Mouse (Mus musculus): ENCODE data around the gene Anapc16. TPM values are rescaled to one million over a fixed set of nuclear protein-coding genes. Genes with fewer than 3 reads are reported as not detected.

The Anapc16 gene
- polyA plus RNA-seq, 1 experiment from 2014 or later: 109 TPM

DNA sequence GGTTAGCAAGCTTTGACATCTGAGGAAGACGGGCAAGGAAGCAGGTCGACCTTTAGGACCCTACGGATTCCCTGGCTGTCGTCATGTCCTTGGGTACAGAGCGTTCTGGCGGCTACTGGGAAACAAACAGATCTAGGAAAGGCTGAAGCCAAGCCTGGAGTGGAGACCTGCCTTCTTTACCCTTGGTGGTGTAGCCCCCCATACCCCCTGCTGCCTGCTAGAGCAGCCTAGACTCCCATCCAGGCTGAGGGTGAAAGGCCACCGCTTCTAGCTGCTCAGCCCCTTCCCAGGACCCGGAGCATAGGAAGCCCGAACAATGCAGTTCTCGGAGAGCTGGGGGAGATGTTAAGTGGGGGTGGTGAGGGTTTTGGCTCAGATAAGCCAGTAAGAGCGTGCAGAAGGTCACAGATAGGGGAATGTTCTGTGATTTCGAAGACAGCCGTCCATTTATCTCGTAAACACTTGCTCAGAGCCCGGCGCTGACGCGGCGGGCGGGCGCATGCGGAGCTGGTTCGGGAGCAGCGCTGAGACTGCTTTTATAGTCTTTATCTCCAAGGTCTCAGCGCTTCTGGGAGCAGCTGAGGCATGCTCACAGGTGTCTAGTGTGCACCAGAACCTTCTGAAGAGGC, 33.0 kb downstream of the Anapc16 start:
- H3K27me3 ChIP-seq: no peaks in the 10 kb centered on the region; the same call in 1 of the 2 replicates

DNA sequence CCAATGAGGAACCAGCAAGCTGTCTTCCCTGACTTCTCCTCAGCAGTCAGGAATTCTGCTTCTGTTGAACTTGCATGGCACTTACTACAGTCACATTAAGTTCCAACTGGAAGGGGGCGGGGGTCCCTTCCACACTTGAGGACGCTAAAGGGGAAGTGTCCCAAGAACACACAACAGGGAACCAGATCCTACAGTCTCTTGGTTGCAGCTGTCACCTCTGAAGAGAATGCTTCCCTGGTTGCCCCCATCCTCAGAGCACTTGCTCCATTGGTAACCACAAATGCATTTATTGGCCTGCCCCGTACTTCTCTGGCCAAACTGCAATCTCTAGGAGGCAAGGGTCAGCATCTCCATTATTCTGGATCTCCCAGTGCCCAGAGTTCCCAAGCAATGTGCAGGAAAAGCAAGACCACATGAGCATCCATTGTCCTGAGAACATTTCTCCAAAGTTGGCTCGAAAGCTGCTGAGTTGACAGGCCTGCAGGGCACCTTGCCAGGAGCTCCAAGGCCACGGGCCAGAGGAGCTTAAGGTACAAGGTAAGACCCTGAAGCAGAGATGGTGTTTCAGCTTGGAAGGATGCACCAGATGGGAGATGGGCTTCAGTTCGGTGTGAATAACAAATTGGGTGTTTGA, 35.5 kb downstream of the Anapc16 start:
- H3K36me3 ChIP-seq: no peaks in the 10 kb centered on the region
- H3K4me2 ChIP-seq: no peak overlapping the region
- no peak overlapping the region for H3K4me3 ChIP-seq
- H3K9ac ChIP-seq: no peak overlapping the region
- no peak overlapping the region for H3K27ac ChIP-seq
- no peaks in the 10 kb centered on the region; the same call in 1 of the 2 replicates for H3K27me3 ChIP-seq
- H3K9me3 ChIP-seq: no peaks in the 10 kb centered on the region
- peaks cover 51% of the 10 kb centered on the region for H3K4me1 ChIP-seq
- WGBS: 66% methylated on average over 6 of the region's 6 CpGs
- ATAC-seq (ENCODE audit: borderline replicate concordance, extremely low read depth, low FRiP score, low TSS enrichment): no peak

More for the DNA sequence above, 33.0 kb downstream of the Anapc16 start:
- H3K27ac ChIP-seq: peak overlapping the region; percentile 83
- H3K4me2 ChIP-seq: peak overlapping the region; percentile 88
- H3K4me3 ChIP-seq: peak overlapping the region; percentile 49
- peaks cover 59% of the 10 kb centered on the region for H3K4me1 ChIP-seq
- peak overlapping the region; percentile 64 for H3K9ac ChIP-seq
- H3K36me3 ChIP-seq: no peaks in the 10 kb centered on the region
- ATAC-seq (ENCODE audit: borderline replicate concordance, extremely low read depth, low FRiP score, low TSS enrichment): no peak; the same call in 1 of the 2 replicates
- 3% methylated on average over 25 of the region's 25 CpGs for WGBS
- H3K9me3 ChIP-seq: no peaks in the 10 kb centered on the region

DNA sequence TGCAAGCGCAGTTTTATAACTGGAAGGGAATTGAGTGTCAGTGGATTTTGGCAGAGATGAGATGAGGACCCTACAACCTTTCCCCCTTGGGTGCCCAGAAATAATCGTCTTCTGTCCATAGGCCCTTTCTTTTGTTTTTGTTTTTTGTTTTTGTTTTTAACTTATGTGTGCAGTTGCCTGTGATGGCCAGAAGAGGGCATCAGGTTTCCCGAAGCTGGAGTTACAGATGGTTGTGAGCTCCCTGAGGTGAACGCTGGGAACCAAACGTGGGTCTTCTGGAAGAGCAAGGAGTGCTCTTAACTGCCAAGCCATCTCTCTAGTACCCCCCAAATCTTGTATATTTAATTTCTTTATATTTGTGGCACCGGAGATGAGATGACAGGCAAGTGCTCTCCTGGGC, 36.2 kb downstream of the Anapc16 start:
- H3K9ac ChIP-seq: no peak overlapping the region
- H3K4me1 ChIP-seq: peaks cover 51% of the 10 kb centered on the region
- no peaks in the 10 kb centered on the region; the same call in 1 of the 2 replicates for H3K27me3 ChIP-seq
- 90% methylated on average over 6 of the region's 6 CpGs for WGBS
- no peak overlapping the region for H3K27ac ChIP-seq
- no peak overlapping the region for H3K4me3 ChIP-seq
- H3K4me2 ChIP-seq: no peak overlapping the region
- H3K9me3 ChIP-seq: no peaks in the 10 kb centered on the region
- ATAC-seq (ENCODE audit: borderline replicate concordance, extremely low read depth, low FRiP score, low TSS enrichment): no peak
- no peaks in the 10 kb centered on the region for H3K36me3 ChIP-seq

DNA sequence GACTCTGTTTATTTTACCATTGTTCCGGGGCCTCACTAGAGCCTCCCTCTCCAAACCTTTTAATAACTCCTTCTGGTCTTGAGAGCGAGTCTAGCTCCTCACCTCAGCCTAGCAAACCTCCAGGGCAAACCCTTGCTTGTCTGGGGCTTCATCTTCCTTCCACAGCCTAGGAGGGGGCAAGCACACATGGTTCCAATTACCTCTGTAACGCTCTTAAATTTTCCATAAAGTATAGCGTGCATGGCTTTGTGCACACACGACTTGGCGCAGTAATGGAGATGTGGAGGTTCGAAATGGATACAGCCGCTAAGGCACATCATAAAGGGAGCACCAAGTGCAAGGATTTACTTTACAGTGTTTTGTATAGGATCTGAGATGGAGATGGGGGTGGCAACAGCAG, 37.1 kb downstream of the Anapc16 start:
- ATAC-seq (ENCODE audit: borderline replicate concordance, extremely low read depth, low FRiP score, low TSS enrichment): no peak
- Histone ChIP-seq H3K9me3 (no peaks in the 10 kb centered on the region), H3K27ac (peak overlapping the region; percentile 54; the same call in 1 of the 2 replicates), H3K9ac (no peak overlapping the region), H3K27me3 (no peaks in the 10 kb centered on the region; the same call in 1 of the 2 replicates), H3K36me3 (no peaks in the 10 kb centered on the region), H3K4me2 (no peak overlapping the region), H3K4me3 (no peak overlapping the region), H3K4me1 (peaks cover 46% of the 10 kb centered on the region)
- 55% methylated on average over 8 of the region's 8 CpGs for WGBS

DNA sequence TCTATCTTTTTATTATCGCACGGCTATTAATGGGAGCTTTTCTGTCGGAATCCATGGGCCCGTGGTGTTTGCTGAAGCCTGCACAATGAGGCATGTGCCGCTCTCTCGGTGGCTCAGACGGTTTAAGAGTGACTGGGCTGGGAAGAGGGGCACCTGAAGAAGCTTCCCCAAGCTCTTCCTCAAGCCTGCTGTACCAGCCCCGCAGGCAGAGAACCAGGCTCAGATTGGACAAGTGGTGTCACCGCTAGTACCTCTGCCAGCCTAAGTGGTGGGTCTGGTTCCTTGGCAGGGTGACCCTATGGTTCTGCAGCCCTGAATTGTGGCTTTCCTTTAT, 37.6 kb downstream of the Anapc16 start:
- no peak overlapping the region for H3K9ac ChIP-seq
- no peaks in the 10 kb centered on the region for H3K36me3 ChIP-seq
- no peaks in the 10 kb centered on the region for H3K9me3 ChIP-seq
- peak overlapping the region; percentile 54 for H3K27ac ChIP-seq
- WGBS: 26% methylated on average over 9 of the region's 9 CpGs
- peak overlapping the region; percentile 48; the same call in 1 of the 2 replicates for H3K4me2 ChIP-seq
- H3K4me3 ChIP-seq: no peak overlapping the region
- no peak for ATAC-seq (ENCODE audit: borderline replicate concordance, extremely low read depth, low FRiP score, low TSS enrichment)
- no peaks in the 10 kb centered on the region for H3K27me3 ChIP-seq
- H3K4me1 ChIP-seq: peaks cover 42% of the 10 kb centered on the region

DNA sequence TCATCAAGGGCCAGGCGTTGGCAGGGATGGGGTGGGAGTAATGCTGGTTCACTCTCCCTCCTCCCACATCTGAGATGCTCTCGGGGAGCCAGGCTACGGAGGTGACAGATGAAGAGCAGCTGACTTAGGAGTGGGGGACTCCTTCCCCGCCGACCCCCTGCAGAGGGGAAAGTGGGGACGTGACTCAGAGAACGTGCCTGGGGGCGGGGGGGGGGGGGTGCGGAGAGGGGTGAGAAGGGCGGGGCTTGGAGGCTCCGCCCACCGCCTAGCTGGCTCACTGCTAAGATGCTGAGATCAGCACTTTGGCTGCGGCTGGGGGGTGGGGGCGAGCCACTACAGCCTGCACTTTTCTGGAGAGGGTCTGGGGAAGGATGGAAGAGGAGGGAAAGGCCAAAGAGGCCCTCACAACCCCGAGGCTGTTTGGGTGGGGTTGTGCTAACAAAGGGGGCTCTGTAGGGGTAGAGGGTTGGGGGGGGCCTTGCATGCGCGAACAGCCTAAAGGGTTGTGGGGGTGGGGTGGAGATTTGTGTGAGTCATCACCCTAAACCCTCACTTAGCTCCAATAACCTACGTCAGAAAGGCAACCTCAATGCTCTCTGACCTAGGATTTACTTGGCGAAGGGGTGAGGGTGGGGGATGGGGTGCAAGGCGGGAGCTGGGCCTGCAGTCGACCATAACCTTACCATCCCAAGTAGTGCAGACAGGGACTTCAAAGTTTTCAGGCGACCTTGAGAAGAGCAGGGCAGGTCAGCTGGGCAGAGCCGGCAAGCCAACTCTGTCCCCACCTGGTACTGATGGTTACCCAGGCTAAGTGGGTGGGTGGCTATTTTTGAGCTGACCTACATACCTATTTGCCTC, 38.2 kb downstream of the Anapc16 start:
- WGBS: 5% methylated on average over 19 of the region's 23 CpGs
- no peak overlapping the region for H3K9ac ChIP-seq
- H3K27ac ChIP-seq: peak overlapping the region; percentile 54
- no peaks in the 10 kb centered on the region for H3K9me3 ChIP-seq
- H3K4me2 ChIP-seq: peak overlapping the region; percentile 48
- H3K27me3 ChIP-seq: no peaks in the 10 kb centered on the region
- H3K4me3 ChIP-seq: 0 out of 2 replicates have a peak overlapping the region, but pooled peaks have one; percentile 2
- peaks cover 36% of the 10 kb centered on the region for H3K4me1 ChIP-seq
- no peaks in the 10 kb centered on the region for H3K36me3 ChIP-seq
- peak; percentile 79 for ATAC-seq (ENCODE audit: borderline replicate concordance, extremely low read depth, low FRiP score, low TSS enrichment)

DNA sequence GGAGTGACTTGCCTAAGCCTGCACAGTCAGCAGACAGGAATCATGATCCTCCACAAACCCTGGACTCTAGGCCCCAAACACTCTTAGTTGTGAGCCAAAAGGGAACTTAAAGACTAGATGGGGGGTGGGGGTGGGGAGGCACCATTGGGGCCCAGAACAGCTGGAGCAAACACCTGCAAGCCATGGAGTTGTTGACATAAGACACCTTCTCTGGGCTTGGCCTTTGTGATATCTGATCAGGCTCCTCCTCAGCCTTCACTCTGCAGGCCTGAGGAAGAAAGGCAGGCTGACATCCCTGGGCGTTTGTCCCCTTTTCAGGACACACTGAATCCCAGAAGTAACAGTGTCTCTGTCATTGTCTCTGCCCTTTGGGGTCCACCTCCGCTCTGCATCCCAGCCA, 39.3 kb downstream of the Anapc16 start:
- ATAC-seq (ENCODE audit: borderline replicate concordance, extremely low read depth, low FRiP score, low TSS enrichment): no peak
- no peaks in the 10 kb centered on the region for H3K36me3 ChIP-seq
- H3K9ac ChIP-seq: no peak overlapping the region
- H3K4me3 ChIP-seq: no peak overlapping the region
- WGBS: 47% methylated on average over 2 of the region's 2 CpGs
- peak overlapping the region; percentile 54; the same call in 1 of the 2 replicates for H3K27ac ChIP-seq
- no peak overlapping the region for H3K4me2 ChIP-seq
- no peaks in the 10 kb centered on the region for H3K9me3 ChIP-seq
- peaks cover 36% of the 10 kb centered on the region for H3K4me1 ChIP-seq
- 0 out of 2 replicates have a peak, but pooled peaks cover 2% of the 10 kb centered on the region for H3K27me3 ChIP-seq

DNA sequence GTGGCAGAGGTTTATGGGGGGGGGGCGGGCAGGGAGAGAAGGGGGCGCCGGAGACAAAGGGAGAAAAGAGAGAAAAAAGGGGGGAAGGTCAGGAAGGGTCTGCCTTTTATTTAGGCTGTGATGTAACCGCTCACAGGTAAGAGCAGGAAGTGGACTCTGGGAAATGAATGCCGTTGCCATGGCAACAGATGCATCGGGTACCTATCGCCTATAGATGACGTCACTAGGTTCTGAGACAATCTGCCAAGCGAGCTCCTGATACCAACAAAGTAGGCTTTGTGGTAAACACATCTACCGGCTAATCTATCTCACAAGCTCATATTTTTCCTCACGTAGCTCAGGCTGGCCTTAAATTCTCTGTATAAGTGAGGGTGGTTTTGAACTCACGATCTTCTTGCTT, 43.4 kb downstream of the Anapc16 start:
- Histone ChIP-seq H3K27ac (no peak overlapping the region), H3K27me3 (0 out of 2 replicates have a peak, but pooled peaks cover 2% of the 10 kb centered on the region), H3K9me3 (no peaks in the 10 kb centered on the region), H3K36me3 (no peaks in the 10 kb centered on the region), H3K4me1 (peaks cover 26% of the 10 kb centered on the region), H3K4me2 (no peak overlapping the region), H3K9ac (no peak overlapping the region), H3K4me3 (no peak overlapping the region)
- no peak for ATAC-seq (ENCODE audit: borderline replicate concordance, extremely low read depth, low FRiP score, low TSS enrichment)
- 73% methylated on average over 12 of the region's 12 CpGs for WGBS

DNA sequence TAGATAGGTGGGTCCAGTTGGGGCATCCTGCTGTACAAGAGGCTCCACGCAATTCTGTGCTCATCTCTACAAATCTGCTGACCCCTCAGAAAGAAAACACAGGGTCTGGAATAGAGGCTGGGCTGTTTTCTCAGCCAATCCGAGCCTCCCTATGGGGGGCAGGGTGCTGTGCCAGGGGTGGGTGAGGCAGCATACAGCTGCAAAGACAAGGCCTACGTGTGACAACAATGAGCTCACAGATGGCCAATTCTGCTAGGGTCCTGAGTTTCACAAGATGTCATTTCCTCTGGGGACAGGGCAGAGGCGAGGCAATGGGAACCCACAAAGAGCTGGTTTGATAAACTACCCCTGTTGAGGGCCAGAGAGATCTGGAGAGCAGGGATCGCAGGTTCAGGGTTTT, 44.5 kb downstream of the Anapc16 start:
- Histone ChIP-seq H3K27ac (no peak overlapping the region), H3K4me1 (peaks cover 17% of the 10 kb centered on the region), H3K9me3 (no peaks in the 10 kb centered on the region), H3K4me2 (no peak overlapping the region), H3K4me3 (no peak overlapping the region), H3K27me3 (0 out of 2 replicates have a peak, but pooled peaks cover 2% of the 10 kb centered on the region), H3K9ac (no peak overlapping the region), H3K36me3 (no peaks in the 10 kb centered on the region)
- no peak for ATAC-seq (ENCODE audit: borderline replicate concordance, extremely low read depth, low FRiP score, low TSS enrichment)
- 42% methylated on average over 5 of the region's 5 CpGs for WGBS

DNA sequence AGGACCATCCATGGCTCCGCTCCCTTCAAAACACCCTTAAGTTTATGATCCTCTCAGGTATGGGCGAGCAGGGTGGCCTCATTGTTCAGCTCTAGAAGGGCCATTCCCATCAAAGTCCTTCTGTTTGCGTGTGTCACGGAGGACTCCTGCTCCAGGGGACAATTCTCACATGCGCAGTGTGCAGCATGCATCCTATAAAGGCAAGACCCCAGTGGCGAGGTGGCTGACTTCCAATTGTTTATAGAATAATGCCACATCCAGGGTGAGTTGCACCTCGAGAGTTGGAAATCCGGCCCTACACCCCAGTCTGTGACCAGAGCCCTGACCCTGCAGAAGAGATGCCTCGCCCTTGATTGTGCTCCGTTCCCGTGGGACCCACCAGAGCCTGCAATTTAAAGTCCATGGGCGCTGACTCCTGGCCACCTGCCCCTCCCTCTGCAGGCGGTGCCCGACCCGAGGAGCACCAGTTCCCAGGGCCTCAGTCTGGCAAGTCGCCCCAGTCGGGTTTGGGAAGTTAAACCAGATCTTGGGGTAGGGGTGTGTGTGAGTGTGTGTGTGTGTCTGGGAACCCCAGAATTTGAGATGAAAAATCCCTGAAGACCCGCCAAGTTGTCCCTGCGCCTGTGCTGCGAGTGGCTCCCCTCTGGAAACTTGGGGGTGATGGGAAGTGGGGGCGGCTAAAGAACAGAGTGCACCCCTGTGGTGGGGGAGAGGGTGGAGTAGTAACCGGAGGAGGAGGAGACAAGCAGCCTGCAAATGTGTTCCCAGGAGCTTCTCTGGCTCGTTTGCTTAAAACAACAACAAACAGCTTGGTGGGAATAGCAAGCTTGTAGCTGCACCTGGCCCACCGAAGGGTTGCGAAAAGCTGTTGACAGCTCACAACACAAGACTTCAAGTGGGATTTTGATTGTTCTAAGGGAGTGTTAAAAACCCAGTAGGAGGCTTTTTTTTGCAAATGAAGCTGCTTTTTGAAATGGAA, 45.5 kb downstream of the Anapc16 start:
- 25% methylated on average over 25 of the region's 25 CpGs for WGBS
- Histone ChIP-seq H3K36me3 (no peaks in the 10 kb centered on the region), H3K27ac (no peak overlapping the region), H3K4me2 (0 out of 2 replicates have a peak overlapping the region, but pooled peaks have one; percentile 3), H3K4me3 (no peak overlapping the region), H3K9me3 (no peaks in the 10 kb centered on the region), H3K9ac (no peak overlapping the region), H3K4me1 (peaks cover 26% of the 10 kb centered on the region), H3K27me3 (0 out of 2 replicates have a peak, but pooled peaks cover 2% of the 10 kb centered on the region)
- ATAC-seq (ENCODE audit: borderline replicate concordance, extremely low read depth, low FRiP score, low TSS enrichment): no peak

DNA sequence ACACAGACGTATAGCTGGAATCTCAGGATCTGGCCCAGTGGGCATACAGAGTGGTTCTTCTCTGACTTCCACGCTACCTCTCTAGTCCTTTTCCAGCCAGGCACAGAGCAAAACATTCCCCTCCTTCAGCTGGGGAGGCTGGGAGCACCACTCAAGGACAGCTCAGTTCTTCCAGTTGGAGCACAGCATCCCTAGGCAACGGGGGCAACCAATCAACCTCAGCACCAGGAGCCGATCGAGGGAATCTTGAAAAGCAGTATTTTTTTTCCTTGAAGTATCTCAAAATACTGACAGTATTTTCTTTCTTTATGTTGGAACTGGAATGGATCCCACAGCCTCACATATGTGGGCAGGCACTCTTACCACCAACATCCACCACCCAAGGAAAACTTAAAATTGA, 46.3 kb downstream of the Anapc16 start:
- H3K27ac ChIP-seq: no peak overlapping the region
- H3K27me3 ChIP-seq: 0 out of 2 replicates have a peak, but pooled peaks cover 2% of the 10 kb centered on the region
- no peak for ATAC-seq (ENCODE audit: borderline replicate concordance, extremely low read depth, low FRiP score, low TSS enrichment)
- no peak overlapping the region for H3K4me2 ChIP-seq
- H3K4me3 ChIP-seq: no peak overlapping the region
- H3K9me3 ChIP-seq: no peaks in the 10 kb centered on the region
- H3K36me3 ChIP-seq: no peaks in the 10 kb centered on the region
- no peak overlapping the region for H3K9ac ChIP-seq
- peaks cover 27% of the 10 kb centered on the region for H3K4me1 ChIP-seq
- WGBS: 66% methylated on average over 5 of the region's 5 CpGs
